Mouse (Mus musculus): Measurements from ENCODE around the gene Mtx1. TPM values are rescaled to one million over a fixed set of nuclear protein-coding genes. Genes with fewer than 3 reads are reported as not detected.
A peak's percentile ranks its signal among the peaks of the same experiment; 100 is the strongest.
"Not testable (repeated sequence)": the region's sequence is repeated elsewhere in the genome, so short reads cannot be mapped to it uniquely, and the experiment has no call there.

Gene Mtx1
- polyA plus RNA-seq, 1 experiment from 2014 or later = 215 TPM

DNA sequence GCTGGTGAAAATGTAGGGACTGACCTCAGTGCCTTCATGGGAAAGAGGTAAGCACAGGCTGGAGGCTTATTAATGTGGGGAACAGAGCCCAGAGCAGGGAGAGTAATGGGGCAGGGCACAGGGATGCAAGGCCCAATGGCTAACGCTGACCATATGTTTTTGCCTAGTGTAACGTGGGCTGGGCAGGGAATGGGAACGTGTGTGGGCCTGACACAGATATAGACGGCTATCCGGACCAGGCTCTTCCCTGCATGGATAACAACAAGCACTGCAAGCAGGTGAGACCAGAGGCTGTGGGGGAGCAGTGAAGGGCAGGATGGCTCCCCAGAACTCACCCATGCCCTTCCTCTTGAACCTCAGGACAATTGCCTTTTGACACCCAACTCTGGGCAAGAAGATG lies 5.7 kb downstream of the Mtx1 start:
- in situ Hi-C loops (cut with MboI; ENCODE audit: low pct_unique_long_range_greater_than_20kb) = loop anchor here (25.0 kb wide), 1 partner anchor 534 kb away; the partner anchor contains the start of gene Khdc4
- no peak for ATAC-seq
- CTCF ChIA-PET = no interaction called here

DNA sequence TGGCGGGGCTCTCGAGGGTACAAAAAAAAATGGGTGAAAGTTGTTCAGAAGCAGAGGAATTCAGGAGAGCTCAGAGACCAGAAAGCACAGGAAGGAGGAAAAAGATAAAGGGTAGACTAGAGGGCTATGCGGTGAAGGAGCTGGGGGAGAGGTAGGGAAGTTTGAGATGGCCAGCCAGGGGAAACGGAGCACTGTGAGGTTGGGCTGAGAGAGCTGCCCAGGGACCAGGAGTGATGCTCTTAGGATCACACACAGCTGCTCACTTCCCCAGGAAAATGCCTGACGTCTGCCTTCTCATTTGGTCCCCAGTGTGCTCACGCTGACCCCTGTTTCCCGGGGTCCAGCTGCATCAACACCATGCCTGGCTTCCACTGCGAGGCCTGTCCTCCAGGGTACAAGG lies 7.3 kb downstream of the Mtx1 start:
- TF ChIP-seq CTCF (IDR thresholded peaks at IDR 0.05) = no peak
- DNase-seq (ENCODE audit: low read depth, low spot score) (no peak), ATAC-seq (no peak)
- in situ Hi-C loops (cut with MboI; ENCODE audit: low pct_unique_long_range_greater_than_20kb) = loop anchor here (5.0 to 25.0 kb wide), 2 partner anchors 132 to 532 kb away; partner anchors contain the start of gene Khdc4
- H3K27me3 ChIP-seq = no peaks in the 10 kb centered on the region
- CTCF ChIA-PET = no interaction called here
- POLR2A ChIA-PET = no interaction called here

More for the DNA sequence above, 5.7 kb downstream of the Mtx1 start:
- no peak for DNase-seq (ENCODE audit: low read depth, low spot score)
- no peak for TF ChIP-seq CTCF (IDR thresholded peaks at IDR 0.05)
- H3K27me3 ChIP-seq = no peaks in the 10 kb centered on the region
- POLR2A ChIA-PET = no interaction called here

GRCm38 (mm10) chr3:89218271-89218670 lies 8.6 kb downstream of the Mtx1 start:
- POLR2A ChIA-PET = interaction anchor here (2.0 kb wide), 1 partner anchor 16 kb away, joined by 4 read pairs; no protein-coding TSS in a partner anchor

DNA sequence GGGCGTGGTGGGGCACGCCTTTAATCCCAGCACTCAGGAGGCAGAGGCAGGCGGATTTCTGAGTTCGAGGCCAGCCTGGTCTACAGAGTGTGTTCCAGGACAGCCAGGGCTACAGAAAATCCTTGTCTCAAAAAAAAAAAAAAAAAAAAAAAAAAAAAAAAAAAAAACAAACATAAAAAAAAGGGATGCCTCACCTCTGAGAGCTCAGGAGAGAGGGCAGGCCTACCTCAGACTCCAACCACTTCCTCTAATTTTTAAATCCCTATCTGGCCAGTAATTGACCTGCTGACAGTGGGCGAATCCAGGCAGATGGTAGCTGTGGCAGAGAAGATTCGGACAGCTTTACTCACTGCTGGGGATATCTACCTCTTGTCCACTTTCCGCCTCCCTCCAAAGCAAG lies 10.5 kb downstream of the Mtx1 start:
- H3K27me3 ChIP-seq; ATAC-seq; POLR2A ChIA-PET; DNase-seq (ENCODE audit: low read depth, low spot score): not testable (repeated sequence)
- in situ Hi-C loops (cut with MboI; ENCODE audit: low pct_unique_long_range_greater_than_20kb) = loop anchor here (5.0 to 25.0 kb wide), 2 partner anchors 129 to 529 kb away; partner anchors contain the start of gene Khdc4
- CTCF ChIA-PET = interaction anchor here (0.8 to 2.1 kb wide), 5 partner anchors 9 to 129 kb away, joined by 3 to 6 read pairs (median 4); partner anchors contain the start of gene Mtx1

More at GRCm38 (mm10) chr3:89218271-89218670, 8.6 kb downstream of the Mtx1 start:
- in situ Hi-C loops (cut with MboI; ENCODE audit: low pct_unique_long_range_greater_than_20kb) = loop anchor here (5.0 to 25.0 kb wide), 2 partner anchors 131 to 531 kb away; partner anchors contain the start of gene Khdc4
- CTCF ChIA-PET = interaction anchor here (1.1 to 2.1 kb wide), 2 partner anchors 25 to 131 kb away, joined by 6 read pairs; no protein-coding TSS in a partner anchor
- TF ChIP-seq CTCF (IDR thresholded peaks at IDR 0.05) = no peak
- ATAC-seq (no peak), DNase-seq (ENCODE audit: low read depth, low spot score) (no peak)
- no peaks in the 10 kb centered on the region for H3K27me3 ChIP-seq

GRCm38 (mm10) chr3:89215853-89216252 lies 11.0 kb downstream of the Mtx1 start:
- DNase-seq (ENCODE audit: low read depth, low spot score) (peak; percentile 73), ATAC-seq (no peak)
- no peak for TF ChIP-seq CTCF (IDR thresholded peaks at IDR 0.05)
- CTCF ChIA-PET = interaction anchor here (1.0 to 2.3 kb wide), 5 partner anchors 9 to 126 kb away, joined by 3 to 6 read pairs (median 4); partner anchors contain the start of gene Mtx1
- in situ Hi-C loops (cut with MboI; ENCODE audit: low pct_unique_long_range_greater_than_20kb) = loop anchor here (5.0 to 25.0 kb wide), 2 partner anchors 129 to 529 kb away; partner anchors contain the start of gene Khdc4
- POLR2A ChIA-PET = no interaction called here
- no peaks in the 10 kb centered on the region for H3K27me3 ChIP-seq

DNA sequence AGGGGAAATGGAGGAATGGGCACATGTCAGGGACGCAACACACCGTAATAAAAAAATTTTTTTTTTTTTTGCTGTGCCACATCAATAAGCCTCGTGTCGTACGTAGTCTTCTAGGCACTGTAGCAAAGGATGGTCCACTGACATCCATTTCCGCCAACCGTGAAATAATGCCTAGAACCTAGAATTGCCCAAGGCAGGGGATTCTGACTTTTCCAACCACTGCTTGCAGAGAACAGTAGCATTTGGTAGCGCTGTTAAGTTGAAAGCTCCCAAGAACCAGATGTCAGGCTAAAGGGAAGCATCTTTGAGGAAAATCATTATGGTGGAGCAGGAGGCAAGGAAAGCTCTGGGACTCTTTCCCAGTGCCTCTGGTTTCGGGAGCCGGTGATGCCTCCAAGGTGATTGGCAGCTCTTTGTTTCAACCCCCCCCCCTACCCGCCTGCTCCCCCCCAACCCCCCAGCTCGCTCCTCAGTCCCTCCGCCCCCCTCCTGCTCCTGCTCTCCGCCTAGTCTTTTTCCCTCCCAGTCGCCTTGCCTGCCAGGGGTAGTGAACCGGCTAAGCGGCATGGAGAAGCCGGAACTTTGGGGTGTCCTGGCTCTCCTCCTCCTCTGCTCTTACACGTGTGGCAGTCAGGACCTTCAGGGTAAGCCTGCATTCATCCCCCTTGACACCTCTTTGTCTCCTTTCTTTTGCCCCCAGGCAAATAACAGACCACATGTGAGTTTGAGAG lies 12.0 kb downstream of the Mtx1 start, which contains the start of gene Thbs3:
Thbs3 (plus strand) TSS at position 500 of the 731 bp plus-strand sequence.
- no peak for ATAC-seq
- no peaks in the 10 kb centered on the region for H3K27me3 ChIP-seq
- DNase-seq (ENCODE audit: low read depth, low spot score) = no peak
- in situ Hi-C loops (cut with MboI; ENCODE audit: low pct_unique_long_range_greater_than_20kb) = loop anchor here (5.0 to 25.0 kb wide), 2 partner anchors 128 to 528 kb away; partner anchors contain the start of gene Khdc4
- ChIA-PET POLR2A (interaction anchor here (0.7 to 2.5 kb wide), 6 partner anchors 14 to 127 kb away, joined by 3 to 10 read pairs (median 4); partner anchors contain the start of gene Fdps), CTCF (interaction anchor here (1.0 to 2.3 kb wide), 5 partner anchors 8 to 125 kb away, joined by 3 to 6 read pairs (median 4); partner anchors contain the start of gene Mtx1)
- TF ChIP-seq CTCF (IDR thresholded peaks at IDR 0.05) = no peak

DNA sequence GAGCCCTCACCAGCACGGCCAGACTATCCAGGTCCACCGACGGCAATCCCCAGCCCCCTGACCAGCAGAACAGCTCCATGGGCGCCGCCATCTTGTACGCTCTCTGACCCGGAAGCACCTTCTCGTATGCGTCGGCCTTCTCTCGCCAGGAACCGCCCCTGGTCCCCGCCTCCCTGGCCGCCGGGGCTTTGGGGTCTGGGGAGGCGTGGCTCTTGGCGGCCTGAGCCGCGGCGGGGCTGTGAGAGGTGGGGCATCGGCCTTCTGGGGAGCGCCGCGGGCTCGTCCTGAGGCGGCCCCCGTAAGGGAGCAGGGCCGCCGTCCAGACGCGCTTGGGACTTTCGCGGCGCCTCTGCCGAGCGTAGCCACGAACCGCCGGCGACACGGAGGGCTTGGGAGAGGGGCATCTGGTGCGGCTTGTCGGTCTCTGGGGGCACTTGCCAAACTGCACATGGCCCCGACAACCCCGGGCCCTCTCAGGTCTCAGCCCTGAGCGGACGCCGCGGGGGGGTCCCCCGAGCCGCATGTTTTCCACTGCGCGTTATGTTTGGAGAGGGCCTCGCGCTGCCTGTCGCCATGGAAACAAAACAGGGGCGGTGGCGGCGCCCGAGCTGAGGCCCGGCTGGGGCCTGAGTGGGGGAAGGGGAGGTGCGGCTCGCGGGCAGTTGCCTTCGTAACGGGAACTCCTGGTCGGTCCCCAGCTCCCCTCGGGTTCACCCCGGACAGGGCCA lies 12.9 kb downstream of the Mtx1 start:
- ChIA-PET POLR2A (interaction anchor here (0.5 to 2.5 kb wide), 8 partner anchors 10 to 126 kb away, joined by 3 to 10 read pairs (median 4); partner anchors contain the start of genes Fdps and Gba), CTCF (interaction anchor here (2.3 kb wide), 1 partner anchor 10 kb away, joined by 6 read pairs; no protein-coding TSS in a partner anchor)
- DNase-seq (ENCODE audit: low read depth, low spot score) (peak; percentile 64), ATAC-seq (peak; percentile 76)
- no peaks in the 10 kb centered on the region for H3K27me3 ChIP-seq
- in situ Hi-C loops (cut with MboI; ENCODE audit: low pct_unique_long_range_greater_than_20kb) = loop anchor here (25.0 kb wide), 1 partner anchor 527 kb away; the partner anchor contains the start of gene Khdc4
- TF ChIP-seq CTCF (IDR thresholded peaks at IDR 0.05) = no peak

- ChIA-PET CTCF (interaction anchor here (0.8 to 1.4 kb wide), 8 partner anchors 8 to 152 kb away, joined by 3 to 5 read pairs (median 3); partner anchors contain the start of gene Gba), POLR2A (interaction anchor here (0.8 to 1.5 kb wide), 4 partner anchors 8 to 121 kb away, joined by 3 to 5 read pairs (median 4); partner anchors contain the start of genes Gba and Gm43738)
- peak; percentile 25 for DNase-seq (ENCODE audit: low read depth, low spot score)
- no peaks in the 10 kb centered on the region for H3K27me3 ChIP-seq
- in situ Hi-C loops (cut with MboI; ENCODE audit: low pct_unique_long_range_greater_than_20kb) = loop anchor here (25.0 kb wide), 1 partner anchor 523 kb away; the partner anchor contains the start of gene Khdc4
- TF ChIP-seq CTCF (IDR thresholded peaks at IDR 0.05) = no peak
- no peak for ATAC-seq
Observed at GRCm38 (mm10) chr3:89210731-89211130, 16.2 kb downstream of the Mtx1 start.

GRCm38 (mm10) chr3:89210162-89210561 lies 16.7 kb downstream of the Mtx1 start:
- ChIA-PET CTCF (interaction anchor here (0.8 to 1.4 kb wide), 6 partner anchors 13 to 152 kb away, joined by 3 to 5 read pairs (median 3); no protein-coding TSS in a partner anchor), POLR2A (interaction anchor here (0.8 to 1.0 kb wide), 2 partner anchors 106 to 120 kb away, joined by 3 to 4 read pairs; no protein-coding TSS in a partner anchor)
- no peak for ATAC-seq
- TF ChIP-seq CTCF (IDR thresholded peaks at IDR 0.05) = no peak
- in situ Hi-C loops (cut with MboI; ENCODE audit: low pct_unique_long_range_greater_than_20kb) = loop anchor here (25.0 kb wide), 1 partner anchor 523 kb away; the partner anchor contains the start of gene Khdc4
- DNase-seq (ENCODE audit: low read depth, low spot score) = no peak
- no peaks in the 10 kb centered on the region for H3K27me3 ChIP-seq
